Mouse (Mus musculus) lung, embryonic 16.5 days (tissue): ENCODE measurements around the gene 4930404N11Rik. TPM values are rescaled to one million over a fixed set of nuclear protein-coding genes. Genes with fewer than 3 reads are reported as not detected.
A peak's percentile ranks its signal among the peaks of the same experiment; 100 is the strongest.

Experiments used
- ATAC-seq: fragments of 200-750 bp; cut with Nextera tagmentation; 2 replicates; pipeline ENCODE4 v1.8.0; 2017; ENCODE audit warnings: low read depth, mild to moderate bottlenecking, moderate library complexity
- H3K27ac ChIP-seq: fragments of 300-500 bp; sonication (generic); 2 replicates; pipeline ENCODE4 v1.5.1; 2014; ENCODE audit warnings: mild to moderate bottlenecking, control low read depth, low read length
- H3K27me3 ChIP-seq: fragments of 300-500 bp; sonication (generic); 2 replicates; pipeline ENCODE4 v1.6.1; 2014; ENCODE audit warnings: low read depth, low read length, mixed read lengths; ENCODE audit not compliant: control insufficient read depth, insufficient read depth
- H3K36me3 ChIP-seq: fragments of 300-500 bp; sonication (generic); 2 replicates; pipeline ENCODE4 v1.6.1; 2014; ENCODE audit warnings: low read length; ENCODE audit not compliant: control insufficient read depth, insufficient read depth
- H3K4me1 ChIP-seq: fragments of 300-500 bp; sonication (generic); replicated peaks from 2 replicates; pipeline ENCODE4 v1.6.1; 2014; ENCODE audit warnings: low read length, mixed read lengths; ENCODE audit not compliant: control insufficient read depth, insufficient read depth
- H3K4me2 ChIP-seq: fragments of 300-500 bp; sonication (generic); 2 replicates; pipeline ENCODE4 v1.6.1; 2014; ENCODE audit warnings: low read depth, low read length, control low read depth
- H3K4me3 ChIP-seq: fragments of 300-500 bp; sonication (generic); 2 replicates; pipeline ENCODE4 v1.5.1; 2014; ENCODE audit warnings: mild to moderate bottlenecking, low read length, control low read depth
- H3K9ac ChIP-seq: fragments of 300-500 bp; sonication (generic); 2 replicates; pipeline ENCODE4 v1.6.1; 2014; ENCODE audit warnings: low read length, control low read depth
- H3K9me3 ChIP-seq: fragments of 300-500 bp; sonication (generic); 2 replicates; pipeline ENCODE4 v1.6.1; 2016; ENCODE audit warnings: low read length; ENCODE audit not compliant: control insufficient read depth
- WGBS: fragments of 180-500 bp; shearing (Covaris S2); extraction: QIAGEN DNeasy Blood & Tissue Kit; methylation state at CpG from one replicate; pipeline ENCODE4 v1.1.7; 2014; 5-methylcytosine and 5-hydroxymethylcytosine counted together
- polyA plus RNA-seq: library from polyadenylated mRNA; unstranded; fragments of >200 nt; fragmentation: Nextera tagmentation; extraction: Ambion mirVana; gene quantifications from 2 replicates; pipeline ENCODE4 v1.2.1, GENCODE M21; 2015

4930404N11Rik gene
- polyA plus RNA-seq, 1 experiment from 2014 or later: 2.0 TPM

- ATAC-seq: no peak
- peaks cover 40% of the 10 kb centered on the region for H3K36me3 ChIP-seq
Measured at GRCm38 (mm10) chr10:81321436-81321835, 44.2 kb downstream of the 4930404N11Rik start.

GRCm38 (mm10) chr10:81320550-81321347 lies 44.9 kb downstream of the 4930404N11Rik start, which contains the start of gene Cactin:
TSS of gene Cactin (plus strand) at chr10:81321103.
- Histone ChIP-seq H3K36me3 (peaks cover 38% of the 10 kb centered on the region), H3K27ac (peak within 1 kb of the TSS; percentile 92), H3K9me3 (no peaks in the 10 kb centered on the region), H3K4me3 (peak within 1 kb of the TSS; percentile 94), H3K4me1 (peaks cover 46% of the 10 kb centered on the region), H3K9ac (peak within 1 kb of the TSS; percentile 94), H3K4me2 (peak within 1 kb of the TSS; percentile 86), H3K27me3 (no peaks in the 10 kb centered on the region)
- WGBS: under 1% methylated on average over 68 of the region's 68 CpGs
- peak; percentile 92 for ATAC-seq

More at GRCm38 (mm10) chr10:81321436-81321835, 44.2 kb downstream of the 4930404N11Rik start:
- Histone ChIP-seq H3K4me2 (peak overlapping the region; percentile 86), H3K27me3 (no peaks in the 10 kb centered on the region), H3K27ac (peak overlapping the region; percentile 92), H3K9me3 (no peaks in the 10 kb centered on the region), H3K4me1 (peaks cover 42% of the 10 kb centered on the region), H3K4me3 (peak overlapping the region; percentile 94), H3K9ac (peak overlapping the region; percentile 94)
- WGBS: 2% methylated on average over 20 of the region's 20 CpGs

DNA sequence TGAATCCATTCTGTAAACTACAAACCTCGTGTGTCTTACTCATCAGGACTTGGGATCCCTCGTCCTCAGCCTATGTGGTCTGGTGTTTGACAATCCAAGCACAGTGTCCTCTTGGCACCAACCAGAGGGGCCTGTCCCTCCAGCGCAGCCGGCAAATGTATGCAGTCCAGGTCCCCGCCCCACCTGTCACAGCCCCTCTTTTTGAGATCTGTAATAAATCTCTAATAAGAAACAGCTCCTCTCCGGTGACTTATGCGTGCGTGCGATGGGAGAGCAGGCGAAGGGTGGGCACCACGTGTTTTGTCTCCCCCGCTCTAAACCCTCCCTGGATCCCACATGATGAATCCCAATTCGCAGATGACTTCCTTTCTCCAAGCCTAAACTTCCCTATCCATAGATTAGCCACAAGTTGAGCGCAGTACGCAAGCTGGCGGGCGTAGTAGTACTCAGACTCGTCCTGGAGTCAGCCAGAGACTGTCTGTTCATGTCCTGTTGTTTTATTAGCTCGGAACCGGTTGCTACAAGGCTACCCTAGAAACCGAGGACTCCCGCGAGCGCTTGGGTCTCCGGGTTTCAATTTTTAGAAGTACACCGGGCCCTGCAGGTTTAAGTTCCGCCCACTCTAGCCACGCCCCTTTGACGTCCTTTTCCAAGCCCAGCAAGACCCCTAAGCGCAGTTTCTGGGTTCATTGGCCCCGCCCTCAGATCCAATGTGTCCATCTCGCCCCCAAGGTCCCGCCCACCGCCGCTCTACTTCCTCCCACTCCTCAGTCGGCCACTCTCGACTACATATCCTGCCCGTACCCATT lies 45.7 kb downstream of the 4930404N11Rik start:
- Histone ChIP-seq H3K4me1 (peaks cover 46% of the 10 kb centered on the region), H3K4me3 (peak overlapping the region; percentile 94), H3K36me3 (peaks cover 38% of the 10 kb centered on the region), H3K27ac (peak overlapping the region; percentile 92), H3K9ac (peak overlapping the region; percentile 94), H3K27me3 (no peaks in the 10 kb centered on the region), H3K9me3 (no peaks in the 10 kb centered on the region), H3K4me2 (peak overlapping the region; percentile 71)
- 1% methylated on average over 38 of the region's 38 CpGs for WGBS
- ATAC-seq: no peak; the same call in 1 of the 2 replicates

- peaks cover 37% of the 10 kb centered on the region for H3K36me3 ChIP-seq
- 25% methylated on average over 8 of the region's 8 CpGs for WGBS
- no peaks in the 10 kb centered on the region for H3K27me3 ChIP-seq
- H3K27ac ChIP-seq: peak overlapping the region; percentile 92
- H3K4me3 ChIP-seq: peak overlapping the region; percentile 94
- peaks cover 46% of the 10 kb centered on the region for H3K4me1 ChIP-seq
- peak overlapping the region; percentile 94 for H3K9ac ChIP-seq
- ATAC-seq: no peak
- no peaks in the 10 kb centered on the region for H3K9me3 ChIP-seq
- H3K4me2 ChIP-seq: peak overlapping the region; percentile 71
Measured at GRCm38 (mm10) chr10:81319330-81319699, 46.3 kb downstream of the 4930404N11Rik start.

DNA sequence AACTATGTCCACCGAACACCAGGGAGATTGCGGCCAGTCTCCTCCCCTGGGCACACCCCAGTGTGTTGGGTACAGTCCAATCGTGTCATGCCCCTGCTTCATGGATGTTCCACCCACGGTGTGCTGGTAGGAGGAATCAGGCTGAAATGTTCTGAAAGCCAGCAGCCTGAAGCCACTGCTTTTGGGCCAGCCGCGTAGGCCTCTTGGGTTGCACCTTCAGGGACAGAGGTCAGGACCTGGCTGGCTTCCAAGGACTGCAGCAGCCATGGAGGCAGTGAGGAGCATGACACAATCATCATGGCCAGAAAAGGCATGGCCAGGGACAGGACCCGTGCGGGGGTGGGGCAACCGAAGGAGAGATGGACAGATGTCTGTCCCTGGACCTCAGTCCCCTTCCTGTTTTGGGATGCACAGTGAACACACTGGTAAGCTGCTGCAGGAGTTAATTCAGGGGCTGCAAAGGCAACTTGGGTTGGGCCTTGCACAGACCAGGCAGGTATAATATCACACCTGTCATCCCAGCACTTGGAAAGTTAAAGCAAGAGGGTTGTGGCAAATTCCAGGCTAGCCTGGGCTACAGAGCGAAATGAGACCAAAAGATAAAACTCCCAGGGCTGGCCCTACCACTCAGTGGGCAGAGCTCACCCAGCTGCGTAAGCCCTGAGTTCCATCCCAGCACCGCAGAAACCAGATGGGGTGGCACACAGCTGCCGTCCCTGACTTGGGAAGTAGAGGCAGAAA lies 46.9 kb downstream of the 4930404N11Rik start:
- Histone ChIP-seq H3K4me3 (no peak overlapping the region), H3K27ac (peak overlapping the region; percentile 92), H3K27me3 (no peaks in the 10 kb centered on the region), H3K9ac (peak overlapping the region; percentile 94), H3K4me1 (peaks cover 46% of the 10 kb centered on the region), H3K9me3 (no peaks in the 10 kb centered on the region), H3K4me2 (peak overlapping the region; percentile 71), H3K36me3 (peaks cover 37% of the 10 kb centered on the region)
- no peak for ATAC-seq
- WGBS: 82% methylated on average over 13 of the region's 13 CpGs

- Histone ChIP-seq H3K27ac (peak overlapping the region; percentile 47), H3K9ac (peak overlapping the region; percentile 64), H3K9me3 (no peaks in the 10 kb centered on the region), H3K27me3 (no peaks in the 10 kb centered on the region), H3K4me2 (peak overlapping the region; percentile 63), H3K4me1 (peaks cover 43% of the 10 kb centered on the region), H3K4me3 (peak overlapping the region; percentile 39), H3K36me3 (peaks cover 35% of the 10 kb centered on the region)
- 11% methylated on average over 16 of the region's 20 CpGs for WGBS
- ATAC-seq: peak; percentile 10
Measured at GRCm38 (mm10) chr10:81317273-81317672, 48.3 kb downstream of the 4930404N11Rik start.

DNA sequence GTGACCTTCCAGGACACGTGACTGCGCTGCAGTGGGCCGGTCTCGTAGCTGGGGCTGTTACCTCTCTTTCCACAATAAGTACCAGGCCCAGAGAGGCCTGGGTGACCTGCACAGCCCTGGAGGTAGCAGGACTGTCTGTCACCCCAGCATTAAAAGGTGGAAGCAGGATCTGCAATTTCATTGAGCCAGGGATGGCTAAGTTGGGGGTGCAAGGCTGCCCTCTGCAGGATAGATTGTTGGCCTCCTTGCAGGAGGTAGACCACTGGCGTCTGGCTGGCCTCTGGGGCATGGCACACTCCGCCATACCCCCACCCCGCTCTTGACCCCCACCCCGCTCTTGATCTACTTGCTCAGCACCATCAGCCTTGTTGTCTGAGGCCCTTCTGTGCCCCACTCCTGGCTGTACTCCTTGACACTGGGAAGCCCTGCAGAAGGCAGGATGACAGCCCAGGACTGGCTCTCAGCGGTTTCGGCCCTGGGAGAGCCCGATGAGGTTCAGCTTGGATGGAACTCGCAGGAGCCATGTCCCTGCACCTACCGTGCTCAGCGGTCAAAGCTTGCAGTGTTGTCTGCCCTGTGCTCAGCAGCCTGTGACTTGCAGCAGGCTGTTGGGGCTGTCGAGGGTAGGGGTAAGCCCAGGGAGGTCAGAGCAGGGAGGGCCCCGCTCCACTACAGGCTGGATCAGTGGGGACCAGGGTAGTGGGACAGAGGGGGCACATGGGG lies 49.1 kb downstream of the 4930404N11Rik start:
- 51% methylated on average over 16 of the region's 16 CpGs for WGBS
- peak overlapping the region; percentile 63 for H3K4me2 ChIP-seq
- H3K27ac ChIP-seq: 0 out of 2 replicates have a peak overlapping the region, but pooled peaks have one; percentile 25
- peak overlapping the region; percentile 39; the same call in 1 of the 2 replicates for H3K4me3 ChIP-seq
- H3K27me3 ChIP-seq: no peaks in the 10 kb centered on the region
- peaks cover 39% of the 10 kb centered on the region for H3K36me3 ChIP-seq
- peaks cover 36% of the 10 kb centered on the region for H3K4me1 ChIP-seq
- no peak for ATAC-seq
- no peaks in the 10 kb centered on the region for H3K9me3 ChIP-seq
- H3K9ac ChIP-seq: peak overlapping the region; percentile 64

- H3K4me2 ChIP-seq: no peak overlapping the region
- 89% methylated on average over 16 of the region's 16 CpGs for WGBS
- peaks cover 46% of the 10 kb centered on the region for H3K36me3 ChIP-seq
- no peak overlapping the region for H3K4me3 ChIP-seq
- H3K27ac ChIP-seq: no peak overlapping the region
- no peaks in the 10 kb centered on the region for H3K9me3 ChIP-seq
- H3K27me3 ChIP-seq: no peaks in the 10 kb centered on the region
- no peak for ATAC-seq
- H3K9ac ChIP-seq: no peak overlapping the region
- peaks cover 36% of the 10 kb centered on the region for H3K4me1 ChIP-seq
Measured at GRCm38 (mm10) chr10:81315587-81315986, 50.0 kb downstream of the 4930404N11Rik start.
